Mouse (Mus musculus) liver, embryonic 16.5 days (tissue): ENCODE data around the gene N4bp2. TPM values are rescaled to one million over a fixed set of nuclear protein-coding genes. Genes with fewer than 3 reads are reported as not detected.

Experiments used
- ATAC-seq: fragments of 200-750 bp; cut with Nextera tagmentation; 2 replicates; pipeline ENCODE4 v1.8.0; 2017; ENCODE audit warnings: low read depth, mild to moderate bottlenecking, moderate number of reproducible peaks, moderate library complexity
- H3K27ac ChIP-seq: fragments of 300-500 bp; sonication (generic); 2 replicates; pipeline ENCODE4 v1.5.1; 2014; ENCODE audit warnings: mild to moderate bottlenecking, low read length
- H3K27me3 ChIP-seq: fragments of 300-500 bp; sonication (generic); 2 replicates; pipeline ENCODE4 v1.6.1; 2014; ENCODE audit warnings: low read depth, low read length, mixed read lengths; ENCODE audit not compliant: control insufficient read depth, insufficient read depth
- H3K36me3 ChIP-seq: fragments of 300-500 bp; sonication (generic); 2 replicates; pipeline ENCODE4 v1.6.1; 2014; ENCODE audit warnings: mild to moderate bottlenecking; ENCODE audit not compliant: control insufficient read depth, insufficient read depth
- H3K4me1 ChIP-seq: fragments of 300-500 bp; sonication (generic); 2 replicates; pipeline ENCODE4 v1.6.1; 2014; ENCODE audit warnings: low read depth, low read length, mixed read lengths; ENCODE audit not compliant: control insufficient read depth
- H3K4me2 ChIP-seq: fragments of 300-500 bp; sonication (generic); 2 replicates; pipeline ENCODE4 v1.6.1; 2014; ENCODE audit warnings: low read depth, low read length, mixed read lengths
- H3K4me3 ChIP-seq: fragments of 300-500 bp; sonication (generic); 2 replicates; pipeline ENCODE4 v1.5.1; 2014; ENCODE audit warnings: low read depth, mild to moderate bottlenecking, low read length
- H3K9ac ChIP-seq: fragments of 300-500 bp; sonication (generic); 2 replicates; pipeline ENCODE4 v1.6.1; 2014; ENCODE audit warnings: low read depth, low read length
- H3K9me3 ChIP-seq: fragments of 300-500 bp; sonication (generic); replicated peaks from 2 replicates; pipeline ENCODE4 v1.6.1; 2016; ENCODE audit warnings: low read length; ENCODE audit not compliant: control insufficient read depth
- WGBS: fragments of 180-500 bp; shearing (Covaris S2); extraction: QIAGEN DNeasy Blood & Tissue Kit; methylation state at CpG from one replicate; pipeline ENCODE4 v1.1.7; 2014; ENCODE audit not compliant: insufficient replicate concordance; 5-methylcytosine and 5-hydroxymethylcytosine counted together
- polyA plus RNA-seq: library from polyadenylated mRNA; unstranded; fragments of >200 nt; fragmentation: Nextera tagmentation; extraction: Ambion mirVana; gene quantifications from 2 replicates; pipeline ENCODE4 v1.2.1, GENCODE M21; 2015

Gene N4bp2
- polyA plus RNA-seq, 1 experiment from 2014 or later, result 7.4 TPM

- no peak overlapping the region for H3K27ac ChIP-seq
- 78% methylated on average over 4 of the region's 4 CpGs for WGBS
- H3K4me1 ChIP-seq, result no peaks in the 10 kb centered on the region
- ATAC-seq, result no peak
- no peaks in the 10 kb centered on the region for H3K27me3 ChIP-seq
- no peaks in the 10 kb centered on the region for H3K36me3 ChIP-seq
- no peak overlapping the region for H3K4me2 ChIP-seq
- H3K4me3 ChIP-seq, result no peak overlapping the region
- no peaks in the 10 kb centered on the region for H3K9me3 ChIP-seq
- H3K9ac ChIP-seq, result no peak overlapping the region
Observed at GRCm38 (mm10) chr5:65869660-65870059, 106.3 kb downstream of the N4bp2 start.

GRCm38 (mm10) chr5:65871276-65871875 is 108.1 kb downstream of the N4bp2 start:
- Histone ChIP-seq H3K4me2 (no peak overlapping the region), H3K4me1 (no peaks in the 10 kb centered on the region), H3K9me3 (no peaks in the 10 kb centered on the region), H3K27me3 (no peaks in the 10 kb centered on the region), H3K9ac (no peak overlapping the region), H3K4me3 (no peak overlapping the region), H3K27ac (no peak overlapping the region), H3K36me3 (no peaks in the 10 kb centered on the region)
- WGBS, result 80% methylated on average over 13 of the region's 13 CpGs
- ATAC-seq, result no peak

GRCm38 (mm10) chr5:65873212-65873611 is 109.9 kb downstream of the N4bp2 start:
- 19% methylated on average over 4 of the region's 4 CpGs for WGBS
- Histone ChIP-seq H3K4me2 (no peak overlapping the region), H3K4me1 (no peaks in the 10 kb centered on the region), H3K27me3 (no peaks in the 10 kb centered on the region), H3K9ac (no peak overlapping the region), H3K4me3 (no peak overlapping the region), H3K27ac (no peak overlapping the region), H3K36me3 (no peaks in the 10 kb centered on the region), H3K9me3 (no peaks in the 10 kb centered on the region)
- no peak for ATAC-seq

- no peak overlapping the region for H3K4me3 ChIP-seq
- ATAC-seq, result no peak
- no peak overlapping the region for H3K27ac ChIP-seq
- WGBS, result 80% methylated on average over 7 of the region's 7 CpGs
- no peaks in the 10 kb centered on the region for H3K36me3 ChIP-seq
- H3K4me2 ChIP-seq, result no peak overlapping the region
- H3K9ac ChIP-seq, result no peak overlapping the region
- H3K4me1 ChIP-seq, result no peaks in the 10 kb centered on the region
- no peaks in the 10 kb centered on the region for H3K27me3 ChIP-seq
- no peaks in the 10 kb centered on the region for H3K9me3 ChIP-seq
Observed at GRCm38 (mm10) chr5:65875269-65875668, 111.9 kb downstream of the N4bp2 start.

DNA sequence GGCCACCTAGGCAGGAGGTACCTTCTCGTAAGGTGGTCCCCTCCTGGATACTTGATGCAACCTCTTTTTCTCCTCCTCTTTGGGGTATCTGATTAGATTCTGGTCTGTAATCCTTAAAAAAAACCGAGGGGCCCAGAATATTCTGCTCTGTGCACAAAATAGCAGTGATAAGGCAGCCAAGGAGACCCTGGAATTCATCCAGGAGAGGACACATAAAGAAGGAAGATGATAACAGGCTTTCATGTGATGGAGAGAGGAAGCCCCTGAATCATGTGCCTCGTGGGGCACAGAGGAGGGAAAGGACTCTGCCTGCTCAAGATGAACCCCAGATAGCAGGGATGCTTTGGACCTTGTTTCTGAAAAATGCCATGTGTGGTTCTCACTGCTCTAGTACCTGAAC is 115.0 kb downstream of the N4bp2 start:
- H3K9ac ChIP-seq, result no peak overlapping the region
- WGBS, result 45% methylated on average over 3 of the region's 3 CpGs
- no peak overlapping the region for H3K27ac ChIP-seq
- no peaks in the 10 kb centered on the region for H3K9me3 ChIP-seq
- no peaks in the 10 kb centered on the region for H3K36me3 ChIP-seq
- H3K4me2 ChIP-seq, result no peak overlapping the region
- H3K27me3 ChIP-seq, result no peaks in the 10 kb centered on the region
- H3K4me1 ChIP-seq, result no peaks in the 10 kb centered on the region; the same call in 1 of the 2 replicates
- no peak for ATAC-seq
- no peak overlapping the region for H3K4me3 ChIP-seq

Other genes starting within 250 kb of the N4bp2 start
- 52.8 and 57.8 TPM in 2 replicates for gene Smim14, start 226.3 kb upstream of the N4bp2 start, polyA plus RNA-seq
- 64.6 and 68.9 TPM in 2 replicates for gene Ube2k, start 226.3 kb upstream of the N4bp2 start, polyA plus RNA-seq
- 15.7 and 17.3 TPM in 2 replicates for gene Pds5a, start 65.2 kb upstream of the N4bp2 start, polyA plus RNA-seq
- gene Rhoh, start 97.7 kb downstream of the N4bp2 start, polyA plus RNA-seq, result 1.8 and 2.2 TPM in 2 replicates
- gene Chrna9, start 171.4 kb downstream of the N4bp2 start, polyA plus RNA-seq, result 0.12 TPM in 1 of 2 replicates, not detected in the other
- 0.24 TPM in 1 of 2 replicates, not detected in the other for gene 9130230L23Rik, start 240.8 kb downstream of the N4bp2 start, polyA plus RNA-seq